Mouse (Mus musculus): ENCODE results near the gene Fam83g.

DNA sequence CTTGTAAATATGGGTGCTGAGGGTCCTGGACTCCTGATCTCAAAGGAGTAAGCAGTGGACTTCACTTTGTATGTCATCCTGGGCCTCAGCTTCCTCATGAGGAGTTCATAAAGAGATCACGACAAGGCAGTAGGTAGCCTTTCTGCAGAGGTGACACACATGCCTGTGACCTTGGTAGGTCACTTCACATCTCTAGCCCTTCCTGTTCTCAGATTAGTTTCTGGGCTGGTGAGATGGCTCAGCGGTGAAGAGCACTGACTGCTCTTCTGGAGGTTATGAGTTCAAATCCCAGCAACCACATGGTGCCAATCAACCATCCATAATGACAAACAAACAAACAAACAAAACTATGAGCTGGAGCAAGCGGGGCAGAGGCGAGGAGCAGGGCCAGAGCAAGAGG, 6.2 kb upstream of the Fam83g start:
- TF ChIP-seq CTCF (IDR thresholded peaks at IDR 0.05; ENCODE audit: low read depth, low read length) (no peak), POLR2A (IDR thresholded peaks at IDR 0.05; ENCODE audit: extremely low read depth, insufficient read depth, low read length) (no peak)
